Mouse (Mus musculus) layer of hippocampus, adult 9-10 months (tissue): ENCODE measurements at regions not wholly inside any gene's neighbourhood (a gene's known extent, or its start where the extent isn't known, plus 50 kb on each side); places are given as distances from the start of the nearest gene placed in this dataset.

Source experiments
- DNase-seq: peaks from one replicate; pipeline ENCODE4 v3.0.0; 2022; ENCODE audit warnings: low spot score

- no peak for DNase-seq
Measured at GRCm38 (mm10) chr3:143595081-143595480, 609.9 kb downstream of the Lmo4 start.

- peak; percentile 61 for DNase-seq
Measured at GRCm38 (mm10) chr3:143594676-143595075, 610.3 kb downstream of the Lmo4 start.

GRCm38 (mm10) chr3:143586653-143587052, 618.4 kb downstream of the Lmo4 start:
- DNase-seq: no peak

- no peak for DNase-seq
Measured at GRCm38 (mm10) chr3:143584692-143585603, 620.1 kb downstream of the Lmo4 start.

- no peak for DNase-seq
Measured at GRCm38 (mm10) chr3:143576338-143577007, 628.5 kb downstream of the Lmo4 start.

GRCm38 (mm10) chr3:143575737-143576136, 629.3 kb downstream of the Lmo4 start:
- no peak for DNase-seq

- DNase-seq: no peak
Measured at GRCm38 (mm10) chr3:143574035-143574864, 630.8 kb downstream of the Lmo4 start.

GRCm38 (mm10) chr3:143569930-143570329, 635.1 kb downstream of the Lmo4 start:
- DNase-seq: no peak

- DNase-seq: no peak
Measured at GRCm38 (mm10) chr3:143565067-143565466, 640.0 kb downstream of the Lmo4 start.

GRCm38 (mm10) chr3:143542811-143543210, 661.0 kb upstream of the Pkn2 start:
- no peak for DNase-seq

GRCm38 (mm10) chr3:143527982-143528381, 646.2 kb upstream of the Pkn2 start:
- no peak for DNase-seq

- no peak for DNase-seq
Measured at GRCm38 (mm10) chr3:143527274-143527673, 645.5 kb upstream of the Pkn2 start.

- no peak for DNase-seq
Measured at GRCm38 (mm10) chr3:143512517-143513249, 630.9 kb upstream of the Pkn2 start.

- DNase-seq: no peak
Measured at GRCm38 (mm10) chr3:143509531-143509930, 627.7 kb upstream of the Pkn2 start.

GRCm38 (mm10) chr3:143508280-143508679, 626.5 kb upstream of the Pkn2 start:
- DNase-seq: peak; percentile 67

GRCm38 (mm10) chr3:143501017-143501416, 619.2 kb upstream of the Pkn2 start:
- no peak for DNase-seq

GRCm38 (mm10) chr3:143495389-143495788, 613.6 kb upstream of the Pkn2 start:
- no peak for DNase-seq

- no peak for DNase-seq
Measured at GRCm38 (mm10) chr3:143477916-143478610, 596.3 kb upstream of the Pkn2 start.

GRCm38 (mm10) chr3:143475461-143475860, 593.7 kb upstream of the Pkn2 start:
- no peak for DNase-seq

- DNase-seq: no peak
Measured at GRCm38 (mm10) chr3:143447005-143447709, 565.4 kb upstream of the Pkn2 start.
